Mouse (Mus musculus): ENCODE results near the gene Susd6. TPM values are rescaled to one million over a fixed set of nuclear protein-coding genes. Genes with fewer than 3 reads are reported as not detected.
A peak's percentile ranks its signal among the peaks of the same experiment; 100 is the strongest.
"Not testable (repeated sequence)": the region's sequence is repeated elsewhere in the genome, so short reads cannot be mapped to it uniquely, and the experiment has no call there.

Susd6 gene
- total RNA-seq, 1 experiment from 2014 or later, result 52.5 TPM

GRCm38 (mm10) chr12:80807451-80808085 is 17.3 kb downstream of the Susd6 start:
- no peak for ATAC-seq (replicated peaks; ENCODE audit: insufficient number of reproducible peaks, low FRiP score, low TSS enrichment, poor library complexity, severe bottlenecking)

GRCm38 (mm10) chr12:80810005-80810404 is 19.7 kb downstream of the Susd6 start:
- no peak for ATAC-seq (replicated peaks; ENCODE audit: insufficient number of reproducible peaks, low FRiP score, low TSS enrichment, poor library complexity, severe bottlenecking)

DNA sequence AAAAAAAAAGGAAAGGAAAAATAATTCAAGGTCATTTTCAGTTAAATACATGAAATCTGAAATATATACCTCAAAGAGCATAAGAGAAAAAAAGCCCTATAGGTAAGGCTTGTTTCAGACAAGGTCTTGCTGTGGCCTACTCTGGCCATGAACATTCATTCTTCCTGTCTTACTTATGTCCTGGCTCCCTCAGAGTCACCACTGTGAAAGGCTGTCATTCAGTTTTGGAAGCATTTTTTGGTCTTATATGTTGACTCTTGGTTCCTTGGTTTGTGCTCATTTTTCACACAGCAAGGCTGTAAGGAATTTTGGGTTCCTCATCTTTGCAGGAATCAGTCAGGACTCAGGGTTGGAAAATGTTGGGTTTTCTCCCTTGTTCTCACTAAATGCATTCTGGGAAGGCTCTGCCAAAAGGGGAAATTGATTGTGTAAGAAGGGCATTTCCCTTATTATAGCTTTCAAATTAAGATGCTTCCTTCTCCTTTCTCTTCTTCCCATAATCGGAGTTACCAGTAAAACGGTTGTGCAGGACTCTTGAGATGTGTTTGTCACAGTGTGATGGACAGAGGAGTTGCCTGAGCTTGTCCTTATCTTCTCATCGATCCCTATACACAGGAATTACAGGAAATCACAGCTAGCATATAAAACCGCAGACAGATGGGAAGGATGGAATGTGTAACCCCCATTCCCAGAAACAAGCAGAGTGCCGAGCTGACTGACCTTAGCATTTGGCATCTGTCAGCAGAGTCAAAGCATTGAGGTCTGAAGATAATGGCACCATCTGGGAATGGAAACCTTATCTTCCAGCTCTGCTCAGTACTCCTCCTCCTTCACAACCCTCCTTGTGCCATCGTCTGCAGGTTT is 21.6 kb downstream of the Susd6 start:
- peak; percentile 65 for ATAC-seq (replicated peaks; ENCODE audit: insufficient number of reproducible peaks, low FRiP score, low TSS enrichment, poor library complexity, severe bottlenecking)

DNA sequence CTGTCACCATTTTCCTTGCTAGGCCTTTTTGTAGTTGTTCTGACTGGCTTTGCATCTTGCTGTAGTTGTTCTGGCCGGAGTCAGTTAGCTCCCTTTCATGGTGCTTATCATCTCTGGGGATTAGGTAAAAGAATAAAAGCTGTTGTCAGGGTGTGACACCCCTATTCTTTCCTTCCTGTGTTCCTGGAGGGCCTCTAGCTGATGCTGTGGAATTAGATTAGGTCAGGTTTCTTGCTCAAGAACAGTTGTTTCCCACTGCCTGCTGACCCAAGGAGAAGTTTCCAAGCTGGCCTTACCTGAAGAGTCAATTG is 22.2 kb downstream of the Susd6 start:
- no peak for ATAC-seq (replicated peaks; ENCODE audit: insufficient number of reproducible peaks, low FRiP score, low TSS enrichment, poor library complexity, severe bottlenecking)

DNA sequence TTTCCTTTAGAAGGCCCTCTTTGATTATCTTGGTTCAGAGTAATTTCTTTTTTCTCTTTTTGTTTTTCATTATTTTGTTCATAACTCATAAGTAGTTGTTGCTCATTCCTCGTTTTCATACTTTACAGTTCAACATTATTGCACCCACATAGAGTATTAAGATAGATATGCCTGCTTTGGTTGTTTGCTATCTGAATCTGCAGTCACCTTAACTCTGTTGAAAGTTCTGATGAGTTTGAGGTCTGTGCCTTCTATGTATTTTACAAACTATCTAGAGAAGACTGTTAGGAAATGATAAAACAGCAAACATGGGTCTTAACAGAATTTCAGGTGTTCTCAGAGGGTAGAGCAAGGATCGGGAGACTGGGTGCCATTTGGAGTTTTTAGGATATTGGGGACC is 23.1 kb downstream of the Susd6 start:
- ATAC-seq (replicated peaks; ENCODE audit: insufficient number of reproducible peaks, low FRiP score, low TSS enrichment, poor library complexity, severe bottlenecking), result no peak

GRCm38 (mm10) chr12:80813872-80814271 is 23.6 kb downstream of the Susd6 start:
- ATAC-seq (replicated peaks; ENCODE audit: insufficient number of reproducible peaks, low FRiP score, low TSS enrichment, poor library complexity, severe bottlenecking), result 0 out of 2 replicates have a peak, but pooled peaks have one; percentile 34

DNA sequence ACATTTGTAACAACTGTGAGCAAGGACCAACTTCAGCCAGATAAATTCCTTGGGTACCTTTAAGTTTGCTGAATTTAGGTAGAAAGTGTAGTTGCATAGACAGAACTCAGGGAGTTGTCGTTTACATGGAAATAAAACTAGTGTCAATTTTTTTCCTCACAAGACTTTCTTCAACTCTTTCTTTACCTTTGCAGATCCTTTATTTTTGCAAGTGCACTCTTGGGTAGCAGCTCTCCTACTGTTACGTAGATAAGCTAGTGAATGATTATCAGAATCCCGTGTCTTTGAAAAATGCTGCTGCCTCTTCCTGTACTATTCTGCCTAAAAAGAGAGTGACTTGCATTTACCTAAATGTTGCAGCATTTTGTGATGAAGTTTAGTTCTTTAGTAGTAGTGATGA is 24.2 kb downstream of the Susd6 start:
- ATAC-seq (replicated peaks; ENCODE audit: insufficient number of reproducible peaks, low FRiP score, low TSS enrichment, poor library complexity, severe bottlenecking), result no peak

- peak; percentile 37; the same call in 1 of the 2 replicates for ATAC-seq (replicated peaks; ENCODE audit: insufficient number of reproducible peaks, low FRiP score, low TSS enrichment, poor library complexity, severe bottlenecking)
These were observed 25.0 kb downstream of the Susd6 start for GRCm38 (mm10) chr12:80815298-80815697.

- ATAC-seq (replicated peaks; ENCODE audit: insufficient number of reproducible peaks, low FRiP score, low TSS enrichment, poor library complexity, severe bottlenecking), result no peak
These were observed 25.6 kb downstream of the Susd6 start for GRCm38 (mm10) chr12:80815893-80816292.

- ATAC-seq (replicated peaks; ENCODE audit: insufficient number of reproducible peaks, low FRiP score, low TSS enrichment, poor library complexity, severe bottlenecking), result peak; percentile 56; the same call in 1 of the 2 replicates
These were observed 26.2 kb downstream of the Susd6 start for GRCm38 (mm10) chr12:80816380-80817086.

DNA sequence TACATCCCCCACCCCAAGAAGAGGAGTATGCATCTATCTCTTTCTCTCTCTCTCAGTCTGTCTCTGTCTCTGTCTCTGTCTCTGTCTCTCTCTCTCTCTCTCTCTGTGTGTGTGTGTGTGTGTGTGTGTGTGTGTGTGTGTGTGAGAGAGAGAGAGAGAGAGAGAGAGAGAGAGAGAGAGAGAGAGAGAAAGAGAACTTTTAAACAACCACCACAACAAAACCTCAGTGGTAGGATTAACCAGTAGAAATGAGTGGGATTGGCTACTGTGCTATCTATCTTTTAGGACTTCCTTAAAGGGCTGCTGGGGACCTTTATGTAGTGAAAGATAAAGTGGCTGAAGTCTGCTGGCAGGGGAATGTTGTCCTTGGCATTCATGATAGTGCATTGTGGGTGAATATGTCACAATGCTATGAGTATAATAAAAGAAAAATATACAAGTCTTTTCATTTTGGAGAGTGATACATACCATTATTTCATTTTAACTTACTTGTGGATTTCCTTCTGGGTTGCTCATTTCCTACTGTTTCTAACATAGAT is 27.5 kb downstream of the Susd6 start:
- ATAC-seq (replicated peaks; ENCODE audit: insufficient number of reproducible peaks, low FRiP score, low TSS enrichment, poor library complexity, severe bottlenecking), result no peak

DNA sequence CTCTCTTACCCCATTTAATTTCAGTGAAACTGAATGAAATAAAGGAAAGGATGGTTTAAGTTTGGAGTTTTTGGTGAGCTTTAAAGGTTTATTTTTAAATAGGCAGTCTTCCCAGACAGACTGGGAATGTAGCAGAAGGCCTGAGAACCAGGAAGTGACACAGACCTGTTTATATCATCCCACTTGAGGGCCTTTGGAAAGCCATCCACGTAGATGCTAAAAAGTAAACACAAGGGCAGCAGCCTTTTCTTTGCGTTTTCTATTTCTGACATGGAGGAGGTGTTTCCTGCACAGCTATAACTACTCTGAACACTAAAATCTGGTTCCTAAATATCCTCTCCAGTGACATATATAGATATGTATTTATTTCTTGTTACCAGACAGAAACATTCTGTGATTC is 28.7 kb downstream of the Susd6 start:
- ATAC-seq (replicated peaks; ENCODE audit: insufficient number of reproducible peaks, low FRiP score, low TSS enrichment, poor library complexity, severe bottlenecking), result not testable (repeated sequence)

DNA sequence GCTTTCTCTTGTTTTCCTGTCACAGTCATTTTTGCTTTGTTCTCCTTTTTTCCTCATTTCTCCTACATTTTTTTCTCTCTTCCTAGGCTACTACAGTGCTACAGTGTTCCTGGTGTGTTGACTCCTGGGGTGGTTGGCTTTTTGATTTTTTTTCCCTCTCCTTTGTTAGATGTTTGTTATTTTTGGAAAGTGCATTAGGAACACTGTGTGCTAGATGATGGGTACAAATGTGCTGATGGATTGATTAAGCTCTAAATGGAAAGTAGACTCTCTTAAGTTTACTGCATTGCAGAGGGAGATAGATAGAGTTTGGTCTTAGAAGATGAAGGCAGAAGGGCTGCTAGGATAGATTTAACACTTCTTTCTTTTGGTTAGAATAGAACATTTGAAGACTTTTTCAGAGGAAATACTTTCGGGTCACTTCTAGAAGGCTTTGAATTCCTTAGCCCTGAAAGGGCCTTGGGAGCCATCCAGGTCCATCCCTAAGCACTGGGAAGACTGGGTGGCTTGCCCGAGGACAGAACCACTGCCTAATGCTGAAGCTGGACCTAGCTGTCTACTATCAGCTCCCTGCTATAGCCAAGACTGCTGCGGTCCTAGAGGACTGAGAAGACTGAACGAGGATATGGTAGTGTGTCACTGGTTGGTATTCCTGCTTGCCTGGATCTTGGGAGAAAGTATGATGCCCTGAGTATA is 31.1 kb downstream of the Susd6 start:
- ATAC-seq (replicated peaks; ENCODE audit: insufficient number of reproducible peaks, low FRiP score, low TSS enrichment, poor library complexity, severe bottlenecking), result no peak

- ATAC-seq (replicated peaks; ENCODE audit: insufficient number of reproducible peaks, low FRiP score, low TSS enrichment, poor library complexity, severe bottlenecking), result no peak
These were observed 32.2 kb downstream of the Susd6 start for GRCm38 (mm10) chr12:80822533-80822932.

- ATAC-seq (replicated peaks; ENCODE audit: insufficient number of reproducible peaks, low FRiP score, low TSS enrichment, poor library complexity, severe bottlenecking), result no peak
These were observed 33.9 kb downstream of the Susd6 start for GRCm38 (mm10) chr12:80824202-80824601.

DNA sequence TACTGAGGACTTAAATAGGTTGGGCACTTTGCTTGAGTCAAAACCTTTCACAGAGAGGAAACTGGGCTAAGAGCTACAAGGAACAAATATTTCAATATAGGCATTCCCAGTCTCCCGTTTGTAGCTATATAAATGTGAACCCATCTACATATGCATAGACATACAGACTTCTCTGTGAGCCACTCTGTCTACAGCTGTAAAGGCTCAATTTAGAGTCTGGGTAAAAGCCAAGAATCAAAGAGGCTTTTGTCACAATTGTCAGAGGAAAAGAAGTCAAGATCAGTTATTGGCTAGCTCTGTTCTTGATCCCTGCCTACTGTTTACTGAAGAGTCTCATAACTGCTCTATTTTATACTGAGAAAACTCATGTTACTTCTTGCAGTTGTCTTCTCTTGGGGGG is 36.1 kb downstream of the Susd6 start:
- no peak for ATAC-seq (replicated peaks; ENCODE audit: insufficient number of reproducible peaks, low FRiP score, low TSS enrichment, poor library complexity, severe bottlenecking)

DNA sequence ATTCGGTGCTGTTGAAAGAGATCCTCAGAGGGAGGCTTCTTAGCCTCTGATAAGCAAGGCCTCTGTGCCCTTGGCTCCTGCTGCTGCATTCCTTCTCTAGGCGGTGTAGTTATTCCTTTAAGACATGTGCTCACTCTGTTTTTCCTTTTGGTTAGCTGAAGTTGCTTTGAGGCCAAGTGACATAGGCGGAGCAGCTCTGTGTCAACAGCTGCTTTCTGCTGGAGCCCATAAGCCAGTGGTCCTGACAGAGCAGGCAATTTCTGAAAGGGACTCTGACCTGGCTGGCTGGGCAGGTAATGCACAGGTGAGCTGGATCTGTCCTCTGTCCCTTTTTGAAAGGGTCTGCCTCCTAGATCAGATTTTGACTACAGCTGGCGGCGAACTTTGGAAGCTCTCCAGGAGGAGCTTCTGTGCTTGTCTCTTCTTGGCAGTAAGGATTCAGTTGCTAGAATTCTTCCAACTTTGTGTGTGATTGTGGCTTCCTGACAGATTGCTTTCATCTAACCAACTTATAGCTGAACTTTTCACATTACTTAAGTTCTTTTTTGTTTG is 37.2 kb downstream of the Susd6 start:
- ATAC-seq (replicated peaks; ENCODE audit: insufficient number of reproducible peaks, low FRiP score, low TSS enrichment, poor library complexity, severe bottlenecking), result no peak

DNA sequence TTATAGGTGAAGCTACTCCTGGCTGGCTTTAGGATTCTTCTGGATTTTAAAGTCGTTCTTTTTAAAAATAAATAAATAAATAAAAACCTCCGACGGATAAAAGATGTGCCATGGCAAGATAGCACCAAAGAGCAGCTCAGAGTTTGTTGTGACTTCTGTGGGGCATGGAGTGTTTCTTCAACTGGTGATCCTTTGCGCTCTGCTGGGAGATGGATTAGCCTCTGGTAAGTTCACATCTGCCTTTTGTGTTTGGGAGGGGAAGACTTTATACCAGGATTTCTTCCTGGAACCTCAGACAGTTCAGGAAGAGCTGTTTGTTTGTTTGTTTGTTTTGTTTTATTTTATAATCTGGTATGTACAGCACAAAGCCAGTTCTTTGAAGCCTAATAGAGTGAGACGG is 37.7 kb downstream of the Susd6 start:
- no peak for ATAC-seq (replicated peaks; ENCODE audit: insufficient number of reproducible peaks, low FRiP score, low TSS enrichment, poor library complexity, severe bottlenecking)

DNA sequence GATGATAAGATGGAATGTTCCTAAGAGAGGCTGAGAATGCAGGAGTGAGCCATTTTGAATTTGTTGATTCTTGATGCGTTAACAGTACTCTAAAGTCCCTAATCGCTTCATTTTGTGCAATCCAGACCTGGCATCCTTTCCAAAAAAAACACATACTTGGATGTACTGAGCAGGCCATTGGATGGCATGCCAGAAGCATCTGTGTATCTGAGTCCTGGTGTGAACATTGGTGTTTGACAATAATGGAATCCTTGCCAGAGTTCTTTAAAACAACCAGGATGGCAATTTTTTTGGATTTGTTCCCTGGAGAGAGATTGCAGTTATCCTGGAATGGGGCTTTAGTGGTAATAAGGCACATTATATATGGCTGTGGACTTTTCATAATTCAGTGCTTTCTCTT is 38.6 kb downstream of the Susd6 start:
- ATAC-seq (replicated peaks; ENCODE audit: insufficient number of reproducible peaks, low FRiP score, low TSS enrichment, poor library complexity, severe bottlenecking), result no peak
